Mouse (Mus musculus): Measurements from ENCODE around the gene Gm47841. TPM values are rescaled to one million over a fixed set of nuclear protein-coding genes. Genes with fewer than 3 reads are reported as not detected.

The Gm47841 gene
- total and polyA plus RNA-seq, 3 experiments = not detected

GRCm38 (mm10) chr15:101068029-101068428 lies 20.8 kb upstream of the Gm47841 start:
- peaks cover 84% of the 10 kb centered on the region for H3K27me3 ChIP-seq (replicated peaks)
- TF ChIP-seq MAFK (IDR thresholded peaks at IDR 0.05; ENCODE audit: insufficient replicate concordance, low read length) = no peak
- TF ChIP-seq ZMIZ1 (IDR thresholded peaks at IDR 0.05; ENCODE audit: low read depth, low read length) = no peak
- TF ChIP-seq MXI1 (IDR thresholded peaks at IDR 0.05; ENCODE audit: low read depth, low read length) = no peak
- TF ChIP-seq SMC3 (IDR thresholded peaks at IDR 0.05; ENCODE audit: low read depth, low read length) = no peak
- no peak for TF ChIP-seq USF2 (conservative IDR thresholded peaks at IDR 0.05; ENCODE audit: low read depth, low read length)
- no peak for TF ChIP-seq ETS1 (conservative IDR thresholded peaks at IDR 0.05; ENCODE audit: low read depth, low read length)
- TF ChIP-seq EP300 (IDR thresholded peaks at IDR 0.05; ENCODE audit: low read length) = no peak
- TF ChIP-seq ELF1 (IDR thresholded peaks at IDR 0.05; ENCODE audit: low read depth, low read length) = no peak
- no peak for TF ChIP-seq ZNF384 (IDR thresholded peaks at IDR 0.05; ENCODE audit: low read depth, low read length)
- TF ChIP-seq MYC (IDR thresholded peaks at IDR 0.05; ENCODE audit: low read depth, low read length) = no peak
- TF ChIP-seq CHD1 (IDR thresholded peaks at IDR 0.05; ENCODE audit: low read depth, low read length) = no peak
- no peak overlapping the region for H3K4me3 ChIP-seq (replicated peaks in 1 of 3; ENCODE audit: low read depth in 2 of 3, low read length in 2 of 3, poor library complexity in 1 of 3)
- no peaks in the 10 kb centered on the region for H3K9me3 ChIP-seq (replicated peaks; ENCODE audit: low read length)
- H3K27ac ChIP-seq (ENCODE audit: insufficient read depth, low read depth) = no peak overlapping the region
- H3K79me2 ChIP-seq (replicated peaks; ENCODE audit: control insufficient read depth, extremely low read depth, insufficient read depth, poor library complexity, severe bottlenecking) = no peaks in the 10 kb centered on the region
- dilution Hi-C loops (cut with MboI; ENCODE audit: extremely low pct_ligation_motif_present, extremely low pct_unique_long_range_greater_than_20kb, low sequenced_read_pairs) (no loop called here), in situ Hi-C loops (cut with MboI; ENCODE audit: low pct_ligation_motif_present, low pct_unique_long_range_greater_than_20kb, low sequenced_read_pairs) (no loop called here)
- no peak overlapping the region for H3K9ac ChIP-seq (ENCODE audit: insufficient read depth, low read depth)
- no peak for DNase-seq (ENCODE audit: extremely low read depth)
- H3K36me3 ChIP-seq (replicated peaks in 1 of 2; ENCODE audit: control insufficient read depth in 1 of 2, insufficient read depth in 1 of 2, low read length in 1 of 2) = no peaks in the 10 kb centered on the region
- peaks cover 0 to 5% of the 10 kb centered on the region in 2 experiments; a peak in 1 of 4 replicates for H3K4me1 ChIP-seq (ENCODE audit: control insufficient read depth in 1 of 2, insufficient read depth in 2 of 2)
- no peak overlapping the region for H3K4me2 ChIP-seq (ENCODE audit: insufficient read depth, low read depth, poor library complexity, severe bottlenecking)

GRCm38 (mm10) chr15:101066920-101067696 lies 19.9 kb upstream of the Gm47841 start:
- Histone ChIP-seq H3K9me3 (replicated peaks; ENCODE audit: low read length) (no peaks in the 10 kb centered on the region), H3K36me3 (replicated peaks in 1 of 2; ENCODE audit: control insufficient read depth in 1 of 2, insufficient read depth in 1 of 2, low read length in 1 of 2) (no peaks in the 10 kb centered on the region), H3K4me1 (ENCODE audit: control insufficient read depth in 1 of 2, insufficient read depth in 2 of 2) (peaks cover 0 to 5% of the 10 kb centered on the region in 2 experiments; a peak in 1 of 4 replicates), H3K79me2 (replicated peaks; ENCODE audit: control insufficient read depth, extremely low read depth, insufficient read depth, poor library complexity, severe bottlenecking) (no peaks in the 10 kb centered on the region), H3K27me3 (replicated peaks) (peaks cover 84% of the 10 kb centered on the region), H3K9ac (ENCODE audit: insufficient read depth, low read depth) (no peak overlapping the region), H3K27ac (ENCODE audit: insufficient read depth, low read depth) (no peak overlapping the region), H3K4me2 (ENCODE audit: insufficient read depth, low read depth, poor library complexity, severe bottlenecking) (no peak overlapping the region), H3K4me3 (replicated peaks in 1 of 3; ENCODE audit: low read depth in 2 of 3, low read length in 2 of 3, poor library complexity in 1 of 3) (no peak overlapping the region)
- dilution Hi-C loops (cut with MboI; ENCODE audit: extremely low pct_ligation_motif_present, extremely low pct_unique_long_range_greater_than_20kb, low sequenced_read_pairs) = no loop called here
- TF ChIP-seq POLR2AphosphoS2 (IDR thresholded peaks at IDR 0.05; ENCODE audit: low read depth, low read length) (no peak), JUND (conservative IDR thresholded peaks at IDR 0.05; ENCODE audit: low read depth, low read length) (no peak), RCOR1 (conservative IDR thresholded peaks at IDR 0.05; ENCODE audit: low read depth, low read length) (no peak), JUN (IDR thresholded peaks at IDR 0.05; ENCODE audit: insufficient read depth, low read depth, low read length) (no peak), MAX (IDR thresholded peaks at IDR 0.05; ENCODE audit: low read length) (no peak), USF1 (IDR thresholded peaks at IDR 0.05; ENCODE audit: low read depth, low read length) (no peak), MAFK (IDR thresholded peaks at IDR 0.05; ENCODE audit: insufficient replicate concordance, low read length) (no peak), MAZ (IDR thresholded peaks at IDR 0.05; ENCODE audit: low read depth, low read length) (no peak), USF2 (conservative IDR thresholded peaks at IDR 0.05; ENCODE audit: low read depth, low read length) (no peak)
- in situ Hi-C loops (cut with MboI; ENCODE audit: low pct_ligation_motif_present, low pct_unique_long_range_greater_than_20kb, low sequenced_read_pairs) = no loop called here
- no peak for DNase-seq (ENCODE audit: extremely low read depth)

All from CH12.LX (cell line).